Mouse (Mus musculus) heart, embryonic 14.5 days (tissue): ENCODE results near the gene Usp8. TPM values are rescaled to one million over a fixed set of nuclear protein-coding genes. Genes with fewer than 3 reads are reported as not detected.

Experiments
- ATAC-seq: fragments of 200-750 bp; cut with Nextera tagmentation; 2 replicates; pipeline ENCODE4 v1.8.0; 2017; ENCODE audit warnings: low read depth, moderate TSS enrichment; ENCODE audit not compliant: insufficient number of reproducible peaks, insufficient read depth, low FRiP score
- H3K27ac ChIP-seq, 2 experiments: fragments of 200-500 bp in 1 of 2; fragments of 300-500 bp in 1 of 2; sonication (generic) in 1 of 2; replicated peaks in 1 of 2; 2 replicates each; pipeline ENCODE4 v1.5.1; 2012 to 2014; ENCODE audit warnings: low read depth in 2 of 2, low read length in 2 of 2, control low read depth in 1 of 2, mild to moderate bottlenecking in 1 of 2, mixed read lengths in 1 of 2; ENCODE audit not compliant: control insufficient read depth in 1 of 2, insufficient read depth in 1 of 2
- H3K27me3 ChIP-seq: fragments of 300-500 bp; sonication (generic); 2 replicates; pipeline ENCODE4 v1.6.1; 2014; ENCODE audit warnings: mild to moderate bottlenecking, low read length, control low read depth; ENCODE audit not compliant: control insufficient read depth, insufficient read depth
- H3K36me3 ChIP-seq: fragments of 300-500 bp; sonication (generic); 2 replicates; pipeline ENCODE4 v1.6.1; 2014; ENCODE audit warnings: mild to moderate bottlenecking, control low read depth, low read length, mixed read lengths; ENCODE audit not compliant: control insufficient read depth, insufficient read depth
- H3K4me1 ChIP-seq, 2 experiments: fragments of 200-500 bp in 1 of 2; fragments of 300-500 bp in 1 of 2; sonication (generic) in 1 of 2; 2 replicates each; pipeline ENCODE4 v1.6.1; 2012 to 2014; ENCODE audit warnings: low read length in 2 of 2, control low read depth in 1 of 2, mixed read lengths in 1 of 2; ENCODE audit not compliant: control insufficient read depth in 2 of 2, insufficient read depth in 2 of 2
- H3K4me2 ChIP-seq: fragments of 300-500 bp; sonication (generic); 2 replicates; pipeline ENCODE4 v1.6.1; 2014; ENCODE audit warnings: mild to moderate bottlenecking, low read length
- H3K4me3 ChIP-seq, 2 experiments: fragments of 200-500 bp in 1 of 2; fragments of 300-500 bp in 1 of 2; sonication (generic) in 1 of 2; 2 replicates each; pipeline ENCODE4 v1.5.1; 2012 to 2014; ENCODE audit warnings: low read length in 2 of 2, mild to moderate bottlenecking in 2 of 2, control low read depth in 1 of 2, low read depth in 1 of 2, moderate library complexity in 1 of 2; ENCODE audit not compliant: control insufficient read depth in 1 of 2, insufficient read depth in 1 of 2
- H3K9ac ChIP-seq: fragments of 300-500 bp; sonication (generic); 2 replicates; pipeline ENCODE4 v1.6.1; 2014; ENCODE audit warnings: mild to moderate bottlenecking, low read length
- H3K9me3 ChIP-seq: fragments of 300-500 bp; sonication (generic); 2 replicates; pipeline ENCODE4 v1.6.1; 2016; ENCODE audit warnings: low read length, control low read depth; ENCODE audit not compliant: control insufficient read depth
- WGBS: fragments of 180-500 bp; shearing (Covaris S2); extraction: QIAGEN DNeasy Blood & Tissue Kit; methylation state at CpG from one replicate; pipeline ENCODE4 v1.1.7; 2014; 5-methylcytosine and 5-hydroxymethylcytosine counted together
- polyA plus RNA-seq: library from polyadenylated mRNA; unstranded; fragments of >200 nt; fragmentation: Nextera tagmentation; extraction: Ambion mirVana; gene quantifications from 2 replicates; pipeline ENCODE4 v1.2.1, GENCODE M21; 2014

The Usp8 gene
- polyA plus RNA-seq, 1 experiment from 2014 or later: 32.1 TPM

DNA sequence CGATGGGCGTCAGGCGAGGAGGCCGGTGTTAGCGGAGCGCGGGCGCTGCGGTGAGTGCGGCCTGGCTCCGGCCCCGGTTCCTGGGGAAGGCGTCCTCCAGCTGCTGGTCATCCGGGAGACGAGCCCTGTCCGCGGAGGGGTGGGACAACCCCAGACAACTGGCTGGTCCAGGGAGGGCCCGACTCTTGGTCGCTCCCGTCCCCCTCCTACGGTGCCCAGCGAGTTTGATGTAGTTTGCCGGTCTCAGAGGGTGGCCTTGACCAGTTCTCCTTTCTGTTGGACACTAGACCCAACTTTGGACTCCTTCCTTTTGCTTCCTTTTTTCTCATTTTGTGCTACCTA, 281 bp downstream of the Usp8 start:
- under 1% methylated on average over 23 of the region's 23 CpGs for WGBS
- Histone ChIP-seq H3K9ac (peak overlapping the region; percentile 90), H3K9me3 (no peaks in the 10 kb centered on the region), H3K4me2 (peak overlapping the region; percentile 79), H3K36me3 (peaks cover 5% of the 10 kb centered on the region; the same call in 1 of the 2 replicates), H3K4me1 (peaks cover 2 to 10% of the 10 kb centered on the region in 2 experiments), H3K27me3 (peaks cover 11% of the 10 kb centered on the region; the same call in 1 of the 2 replicates), H3K27ac (peak overlapping the region; percentile 80 to 83), H3K4me3 (peak overlapping the region; percentile 82 to 95)
- peak; percentile 73 for ATAC-seq

DNA sequence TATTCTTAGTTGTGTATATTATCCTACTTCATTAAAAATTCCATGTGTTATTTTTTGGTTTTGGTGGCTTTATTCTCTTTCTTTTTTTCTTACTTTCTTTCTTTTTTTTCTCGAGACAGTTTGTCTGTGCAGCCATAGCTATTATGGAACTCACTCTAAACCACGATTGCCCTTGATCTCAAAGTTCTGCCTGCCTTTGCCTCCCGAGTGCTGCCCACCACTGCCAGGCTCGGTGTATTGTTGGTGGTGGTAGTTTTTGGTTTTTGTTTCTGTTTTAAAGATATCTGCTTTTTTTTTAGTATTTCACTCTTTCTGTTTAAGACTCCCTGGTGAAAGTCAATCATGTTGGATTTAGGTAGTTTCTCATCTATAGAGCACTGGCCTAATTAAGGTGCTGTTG, 1.2 kb downstream of the Usp8 start:
- ATAC-seq: no peak
- peak overlapping the region; percentile 90; the same call in 1 of the 2 replicates for H3K9ac ChIP-seq

DNA sequence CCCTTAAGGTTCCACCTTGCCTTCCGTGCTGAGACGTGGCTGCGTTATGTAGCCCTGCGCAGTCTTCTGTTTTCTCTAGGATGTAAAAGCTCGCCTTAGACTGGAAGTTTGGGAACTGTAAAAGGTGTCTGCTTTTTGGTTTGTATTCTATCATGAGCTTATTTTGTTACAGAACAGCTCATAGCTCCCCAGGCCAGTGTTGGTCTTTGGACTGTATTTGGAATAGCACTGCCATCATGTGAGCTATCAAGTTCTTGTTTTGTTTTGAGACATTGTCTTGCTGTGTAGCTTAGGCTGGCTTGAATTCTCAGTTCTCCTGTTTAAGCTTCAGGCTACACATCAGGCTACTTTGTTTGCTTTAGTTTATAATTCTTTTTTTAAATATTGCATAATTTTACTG, 5.4 kb downstream of the Usp8 start:
- H3K4me2 ChIP-seq: no peak overlapping the region
- 94% methylated on average over 5 of the region's 5 CpGs for WGBS
- no peak for ATAC-seq
- H3K4me1 ChIP-seq: peaks cover 2 to 10% of the 10 kb centered on the region in 2 experiments
- no peak overlapping the region for H3K4me3 ChIP-seq
- H3K27me3 ChIP-seq: no peaks in the 10 kb centered on the region
- no peak overlapping the region for H3K9ac ChIP-seq
- no peaks in the 10 kb centered on the region for H3K9me3 ChIP-seq
- H3K36me3 ChIP-seq: peaks cover 5% of the 10 kb centered on the region; the same call in 1 of the 2 replicates
- no peak overlapping the region for H3K27ac ChIP-seq

More for the DNA sequence above, 1.2 kb downstream of the Usp8 start:
- WGBS: 73% methylated on average over 4 of the region's 4 CpGs
- Histone ChIP-seq H3K4me2 (peak overlapping the region; percentile 79), H3K9me3 (no peaks in the 10 kb centered on the region), H3K36me3 (peaks cover 5% of the 10 kb centered on the region; the same call in 1 of the 2 replicates), H3K4me3 (peak overlapping the region in 1 of 2 experiments; percentile 82; a peak in 2 of 4 replicates), H3K27me3 (peaks cover 11% of the 10 kb centered on the region; the same call in 1 of the 2 replicates), H3K4me1 (peaks cover 2 to 10% of the 10 kb centered on the region in 2 experiments), H3K27ac (no peak overlapping the region)

DNA sequence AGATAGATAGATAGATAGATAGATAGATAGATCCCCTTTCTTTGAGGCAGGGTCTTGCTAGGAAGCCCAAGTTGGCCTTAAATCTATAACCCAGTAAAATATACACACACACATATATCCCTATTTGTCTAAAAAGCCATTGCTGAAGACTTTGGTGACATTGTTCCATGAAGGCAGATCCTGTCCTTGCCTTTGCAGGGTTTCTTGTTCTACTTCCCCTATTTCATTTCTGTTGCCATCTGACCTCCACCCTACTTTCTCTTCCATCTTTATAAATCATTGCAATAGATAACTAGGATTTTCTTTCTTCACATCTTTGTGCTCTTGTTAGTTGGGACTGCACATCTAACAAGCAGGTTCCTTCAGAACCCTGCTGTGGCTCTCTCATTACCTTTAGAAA, 5.8 kb downstream of the Usp8 start:
- Histone ChIP-seq H3K9ac (no peak overlapping the region), H3K27me3 (no peaks in the 10 kb centered on the region), H3K27ac (no peak overlapping the region), H3K36me3 (peaks cover 5% of the 10 kb centered on the region; the same call in 1 of the 2 replicates), H3K9me3 (no peaks in the 10 kb centered on the region), H3K4me2 (no peak overlapping the region), H3K4me3 (no peak overlapping the region), H3K4me1 (peaks cover 2 to 7% of the 10 kb centered on the region in 2 experiments)
- ATAC-seq: no peak

DNA sequence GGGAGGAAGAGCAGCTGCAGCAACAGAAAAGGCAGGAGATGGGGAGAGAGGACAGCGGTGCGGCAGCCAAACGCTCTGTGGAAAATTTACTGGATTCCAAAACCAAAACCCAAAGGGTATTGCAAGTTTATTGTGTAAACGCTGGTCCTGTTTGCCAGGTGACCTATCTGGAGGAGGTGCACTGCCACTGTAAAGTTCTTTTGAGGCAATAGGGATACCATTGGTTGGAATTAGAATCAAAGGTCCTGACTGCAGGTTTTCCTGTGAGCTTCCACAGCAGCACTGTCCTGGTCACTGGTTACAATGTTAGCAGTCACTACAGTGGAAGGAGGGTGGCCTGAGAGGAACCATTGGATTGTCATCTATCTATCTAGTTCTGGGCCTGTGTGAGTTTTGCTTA, 22.1 kb downstream of the Usp8 start:
- no peak overlapping the region for H3K4me2 ChIP-seq
- H3K4me3 ChIP-seq: no peak overlapping the region
- peaks cover 71% of the 10 kb centered on the region for H3K36me3 ChIP-seq
- no peak for ATAC-seq
- WGBS: 98% methylated on average over 4 of the region's 4 CpGs
- no peaks in the 10 kb centered on the region for H3K9me3 ChIP-seq
- no peaks in the 10 kb centered on the region for H3K27me3 ChIP-seq
- H3K9ac ChIP-seq: no peak overlapping the region
- no peak overlapping the region for H3K27ac ChIP-seq
- peaks cover 2 to 5% of the 10 kb centered on the region in 2 experiments; a peak in 2 of 4 replicates for H3K4me1 ChIP-seq

DNA sequence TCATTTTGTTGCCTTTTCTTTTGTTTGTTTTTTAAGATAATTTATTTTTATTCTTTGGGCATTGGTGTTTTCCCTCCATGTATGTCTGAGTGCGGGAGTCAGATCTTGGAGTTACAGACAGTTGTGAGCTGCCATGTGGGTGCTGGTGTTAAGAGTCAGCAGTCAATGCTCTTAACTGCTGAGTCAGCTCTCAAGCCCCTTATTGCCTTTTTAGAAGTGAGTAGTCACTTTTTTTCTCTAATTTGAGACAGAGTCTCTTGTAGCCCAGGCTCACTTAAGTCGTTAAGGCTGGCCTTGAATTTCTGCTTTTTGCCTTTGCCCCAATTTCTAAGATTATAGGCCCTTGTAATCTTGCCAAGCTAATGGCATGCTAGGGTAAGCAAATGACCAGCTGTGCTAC, 23.4 kb downstream of the Usp8 start:
- Histone ChIP-seq H3K9me3 (no peaks in the 10 kb centered on the region), H3K36me3 (peaks cover 82% of the 10 kb centered on the region), H3K4me2 (no peak overlapping the region), H3K27me3 (no peaks in the 10 kb centered on the region), H3K9ac (no peak overlapping the region), H3K27ac (no peak overlapping the region), H3K4me1 (peaks cover 2 to 5% of the 10 kb centered on the region in 2 experiments; a peak in 2 of 4 replicates), H3K4me3 (no peak overlapping the region)
- no peak for ATAC-seq
- 84% methylated on average over 2 of the region's 2 CpGs for WGBS

DNA sequence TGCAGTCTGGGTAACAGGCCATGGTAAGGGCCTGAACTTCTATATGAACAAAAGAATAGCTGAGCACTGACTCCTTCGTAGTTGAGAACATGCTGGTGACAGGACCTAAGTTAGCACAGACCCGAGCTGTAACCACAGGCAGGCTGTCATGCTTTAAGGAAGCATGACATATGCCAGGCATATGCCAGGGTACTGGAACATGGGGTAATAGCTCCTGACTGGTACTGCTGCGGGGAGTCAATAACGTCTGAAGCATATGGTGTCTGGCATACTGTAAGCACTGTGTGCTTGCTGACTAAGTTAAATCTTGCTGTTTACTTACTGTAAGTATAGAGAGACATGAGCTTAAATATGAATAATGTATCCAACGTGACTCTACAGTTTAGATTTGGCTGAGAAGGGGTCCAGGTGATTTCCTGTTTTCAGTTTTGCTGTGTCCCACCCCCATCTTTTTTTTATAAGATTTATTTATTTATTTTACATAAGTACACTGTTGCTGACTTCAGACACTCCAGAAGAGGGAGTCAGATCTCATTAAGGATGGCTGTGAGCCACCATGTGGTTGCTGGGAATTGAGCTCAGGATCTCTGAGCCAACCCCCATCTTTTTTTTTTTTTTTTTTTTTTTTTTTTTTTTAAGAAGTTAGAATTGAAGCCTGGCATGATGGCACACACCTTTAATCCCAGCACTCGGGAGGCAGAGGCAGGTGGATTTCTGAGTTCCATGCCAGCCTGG, 28.4 kb downstream of the Usp8 start:
- WGBS: 77% methylated on average over 6 of the region's 6 CpGs
- no peak overlapping the region for H3K4me3 ChIP-seq
- no peak overlapping the region for H3K27ac ChIP-seq
- no peaks in the 10 kb centered on the region for H3K27me3 ChIP-seq
- H3K4me2 ChIP-seq: no peak overlapping the region
- peaks cover 91% of the 10 kb centered on the region for H3K36me3 ChIP-seq
- no peaks in the 10 kb centered on the region for H3K4me1 ChIP-seq
- H3K9ac ChIP-seq: no peak overlapping the region
- no peak for ATAC-seq
- no peaks in the 10 kb centered on the region for H3K9me3 ChIP-seq
